Mouse (Mus musculus): Measurements from ENCODE around the gene Avil.
"Not testable (repeated sequence)": the region's sequence is repeated elsewhere in the genome, so short reads cannot be mapped to it uniquely, and the experiment has no call there.

The Avil gene

GRCm38 (mm10) chr10:127056490-127056889 is 56.0 kb downstream of the Avil start:
- Histone ChIP-seq H3K27me3 (ENCODE audit: control insufficient read depth, insufficient read depth, low read length, poor library complexity, severe bottlenecking) (no peaks in the 10 kb centered on the region), H3K36me3 (ENCODE audit: control insufficient read depth, insufficient read depth, low read length, poor library complexity, severe bottlenecking) (no peaks in the 10 kb centered on the region)
- no peak for DNase-seq (ENCODE audit: low read depth, low spot score)

GRCm38 (mm10) chr10:127058161-127058560 is 57.7 kb downstream of the Avil start:
- no peaks in the 10 kb centered on the region for H3K27me3 ChIP-seq (ENCODE audit: control insufficient read depth, insufficient read depth, low read length, poor library complexity, severe bottlenecking)
- peak; percentile 87 for DNase-seq (ENCODE audit: low read depth, low spot score)

GRCm38 (mm10) chr10:127058708-127059107 is 58.2 kb downstream of the Avil start:
- no peaks in the 10 kb centered on the region for H3K27me3 ChIP-seq (ENCODE audit: control insufficient read depth, insufficient read depth, low read length, poor library complexity, severe bottlenecking)
- no peak for DNase-seq (ENCODE audit: low read depth, low spot score)
- H3K36me3 ChIP-seq (ENCODE audit: control insufficient read depth, insufficient read depth, low read length, poor library complexity, severe bottlenecking), result no peaks in the 10 kb centered on the region

More at GRCm38 (mm10) chr10:127058161-127058560, 57.7 kb downstream of the Avil start:
- no peaks in the 10 kb centered on the region for H3K36me3 ChIP-seq (ENCODE audit: control insufficient read depth, insufficient read depth, low read length, poor library complexity, severe bottlenecking)

- no peak for DNase-seq (ENCODE audit: low read depth, low spot score)
- Histone ChIP-seq H3K27me3 (ENCODE audit: control insufficient read depth, insufficient read depth, low read length, poor library complexity, severe bottlenecking) (no peaks in the 10 kb centered on the region), H3K36me3 (ENCODE audit: control insufficient read depth, insufficient read depth, low read length, poor library complexity, severe bottlenecking) (no peaks in the 10 kb centered on the region)
These were observed 58.9 kb downstream of the Avil start for GRCm38 (mm10) chr10:127059174-127059967.

- peak; percentile 79 for DNase-seq (ENCODE audit: low read depth, low spot score)
- Histone ChIP-seq H3K36me3 (ENCODE audit: control insufficient read depth, insufficient read depth, low read length, poor library complexity, severe bottlenecking) (no peaks in the 10 kb centered on the region), H3K27me3 (ENCODE audit: control insufficient read depth, insufficient read depth, low read length, poor library complexity, severe bottlenecking) (no peaks in the 10 kb centered on the region)
These were observed 59.7 kb downstream of the Avil start, which contains the start of gene March9 for GRCm38 (mm10) chr10:127059968-127060916. March9 (minus strand) TSS chr10:127060184.

DNA sequence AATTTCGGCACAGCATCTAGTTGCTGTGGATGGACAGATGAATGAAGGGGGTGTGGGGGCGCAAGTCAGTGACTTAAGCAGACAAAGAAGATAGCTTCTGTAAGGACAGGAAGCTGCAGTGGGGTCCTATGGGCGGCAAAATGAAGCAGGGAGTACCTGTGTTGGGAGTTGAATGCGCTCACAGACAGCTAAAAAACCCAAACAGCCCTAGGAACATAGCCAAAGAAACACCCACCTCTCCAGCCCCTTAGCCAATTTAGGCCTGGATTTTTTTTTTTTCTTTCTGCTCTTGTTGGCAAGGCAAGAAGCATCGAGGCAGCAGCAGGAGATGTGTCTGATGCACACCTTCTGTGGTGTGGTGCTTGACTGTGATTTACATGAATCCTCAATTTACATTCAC is 60.6 kb downstream of the Avil start:
- Histone ChIP-seq H3K36me3 (ENCODE audit: control insufficient read depth, insufficient read depth, low read length, poor library complexity, severe bottlenecking) (no peaks in the 10 kb centered on the region; the same call in none of the 2 replicates), H3K27me3 (ENCODE audit: control insufficient read depth, insufficient read depth, low read length, poor library complexity, severe bottlenecking) (no peaks in the 10 kb centered on the region)
- no peak for DNase-seq (ENCODE audit: low read depth, low spot score)

DNA sequence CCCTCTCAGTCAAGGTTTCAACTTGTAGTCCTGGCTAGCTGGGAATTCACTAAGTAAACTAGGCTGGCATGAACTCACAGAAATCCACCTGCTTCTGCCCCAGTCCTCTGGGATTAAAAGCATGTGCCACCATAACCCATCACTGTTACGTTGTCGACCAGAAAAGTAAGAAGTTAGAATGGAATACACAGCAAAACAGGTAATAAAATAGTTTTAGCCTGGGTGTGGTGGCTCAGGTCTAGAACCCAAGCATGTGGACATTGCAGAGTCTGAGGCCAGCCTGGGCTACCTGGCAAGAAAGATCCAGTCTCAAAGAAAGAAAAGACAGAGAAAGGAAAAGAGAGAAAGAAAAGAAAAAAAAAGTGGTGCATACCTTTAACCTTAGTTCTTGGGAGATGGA is 61.0 kb downstream of the Avil start:
- no peak for DNase-seq (ENCODE audit: low read depth, low spot score)
- Histone ChIP-seq H3K27me3 (ENCODE audit: control insufficient read depth, insufficient read depth, low read length, poor library complexity, severe bottlenecking) (no peaks in the 10 kb centered on the region), H3K36me3 (ENCODE audit: control insufficient read depth, insufficient read depth, low read length, poor library complexity, severe bottlenecking) (no peaks in the 10 kb centered on the region; the same call in none of the 2 replicates)

GRCm38 (mm10) chr10:127062101-127062500 is 61.6 kb downstream of the Avil start:
- not testable (repeated sequence) for DNase-seq (ENCODE audit: low read depth, low spot score); H3K27me3 ChIP-seq (ENCODE audit: control insufficient read depth, insufficient read depth, low read length, poor library complexity, severe bottlenecking); H3K36me3 ChIP-seq (ENCODE audit: control insufficient read depth, insufficient read depth, low read length, poor library complexity, severe bottlenecking)

DNA sequence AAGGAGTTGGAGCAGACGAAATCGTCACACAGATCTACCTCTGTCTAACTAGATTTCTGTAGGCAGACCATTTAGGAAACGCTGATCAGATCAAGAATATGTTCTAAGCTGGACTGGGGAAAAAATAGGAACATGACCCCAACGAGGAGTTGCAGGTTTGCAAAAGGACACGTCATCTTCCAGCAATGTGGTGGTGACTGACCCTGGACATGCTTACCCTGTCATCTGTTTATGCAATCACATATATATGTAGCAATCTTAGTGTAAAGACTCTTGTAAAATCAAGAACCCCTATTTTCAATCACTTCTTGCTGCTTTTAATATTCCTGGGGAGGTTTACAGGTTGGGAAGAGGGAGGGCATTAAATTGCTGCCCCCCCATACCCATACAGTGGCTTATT is 62.0 kb downstream of the Avil start:
- peaks cover 2% of the 10 kb centered on the region for H3K36me3 ChIP-seq (ENCODE audit: control insufficient read depth, insufficient read depth, low read length, poor library complexity, severe bottlenecking)
- DNase-seq (ENCODE audit: low read depth, low spot score), result no peak
- H3K27me3 ChIP-seq (ENCODE audit: control insufficient read depth, insufficient read depth, low read length, poor library complexity, severe bottlenecking), result no peaks in the 10 kb centered on the region

DNA sequence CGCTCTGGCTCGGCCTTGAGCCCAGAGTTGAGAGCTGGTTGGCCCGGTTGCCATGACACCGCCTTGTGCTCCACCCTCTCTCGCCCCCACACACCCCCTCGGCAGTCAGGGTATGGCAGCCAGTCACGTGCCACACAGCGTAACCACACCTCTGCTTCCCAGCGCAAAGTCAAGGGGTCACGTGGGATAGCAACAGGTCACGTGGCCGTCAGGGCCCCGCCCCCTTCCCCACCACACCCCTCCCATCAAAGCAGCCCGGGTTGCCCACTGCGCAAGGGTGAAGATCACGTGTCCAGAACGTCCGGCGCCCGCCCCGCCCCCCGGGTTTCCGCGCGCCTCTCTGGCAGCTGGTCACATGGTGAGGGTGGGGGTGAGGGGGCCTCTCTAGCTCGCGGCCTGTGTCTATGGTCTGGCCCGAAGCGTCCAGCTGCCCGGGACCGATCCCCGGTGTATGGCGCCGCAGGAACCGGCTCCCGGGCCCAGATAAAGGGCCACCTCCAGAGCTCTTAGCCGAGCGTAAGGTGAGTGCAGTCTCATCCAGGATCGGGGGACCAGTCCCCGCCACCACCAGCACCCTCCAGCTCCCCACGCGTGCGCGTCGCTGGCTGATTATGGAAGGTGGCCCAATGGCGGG is 62.8 kb downstream of the Avil start, which contains the start of gene Cdk4:
Cdk4 (plus strand) TSS at position 296 of the 634 bp plus-strand sequence.
- peak; percentile 99 for DNase-seq (ENCODE audit: low read depth, low spot score)
- no peaks in the 10 kb centered on the region for H3K27me3 ChIP-seq (ENCODE audit: control insufficient read depth, insufficient read depth, low read length, poor library complexity, severe bottlenecking)

GRCm38 (mm10) chr10:127063913-127064870 is 63.7 kb downstream of the Avil start:
- peak; percentile 34 for DNase-seq (ENCODE audit: low read depth, low spot score)
- Histone ChIP-seq H3K36me3 (ENCODE audit: control insufficient read depth, insufficient read depth, low read length, poor library complexity, severe bottlenecking) (peaks cover 5% of the 10 kb centered on the region), H3K27me3 (ENCODE audit: control insufficient read depth, insufficient read depth, low read length, poor library complexity, severe bottlenecking) (no peaks in the 10 kb centered on the region)

More for the DNA sequence above, 62.8 kb downstream of the Avil start, which contains the start of gene Cdk4:
- peaks cover 5% of the 10 kb centered on the region for H3K36me3 ChIP-seq (ENCODE audit: control insufficient read depth, insufficient read depth, low read length, poor library complexity, severe bottlenecking)

DNA sequence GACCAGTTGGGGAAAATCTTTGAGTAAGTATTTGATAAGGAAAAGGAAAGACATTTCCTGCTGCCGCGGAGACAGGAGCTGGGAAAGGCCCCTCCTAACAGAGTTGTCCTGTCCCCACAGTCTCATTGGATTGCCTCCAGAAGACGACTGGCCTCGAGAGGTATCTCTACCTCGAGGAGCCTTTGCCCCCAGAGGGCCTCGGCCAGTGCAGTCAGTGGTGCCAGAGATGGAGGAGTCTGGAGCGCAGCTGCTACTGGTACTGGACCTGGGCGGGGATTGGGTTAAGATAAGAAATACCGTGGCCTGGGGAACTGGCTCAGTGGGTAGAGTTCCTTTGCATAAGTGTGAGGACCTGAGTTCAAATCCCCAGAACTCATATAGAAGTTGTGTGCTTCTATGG is 65.5 kb downstream of the Avil start:
- no peak for DNase-seq (ENCODE audit: low read depth, low spot score)
- Histone ChIP-seq H3K36me3 (ENCODE audit: control insufficient read depth, insufficient read depth, low read length, poor library complexity, severe bottlenecking) (peaks cover 5% of the 10 kb centered on the region), H3K27me3 (ENCODE audit: control insufficient read depth, insufficient read depth, low read length, poor library complexity, severe bottlenecking) (no peaks in the 10 kb centered on the region)

GRCm38 (mm10) chr10:127066519-127067018 is 66.1 kb downstream of the Avil start:
- peaks cover 5% of the 10 kb centered on the region for H3K36me3 ChIP-seq (ENCODE audit: control insufficient read depth, insufficient read depth, low read length, poor library complexity, severe bottlenecking)
- DNase-seq (ENCODE audit: low read depth, low spot score), result no peak
- no peaks in the 10 kb centered on the region for H3K27me3 ChIP-seq (ENCODE audit: control insufficient read depth, insufficient read depth, low read length, poor library complexity, severe bottlenecking)
